8 mouse cellular contexts compared by ENCODE assay signal in genomic region chr12:91588670-91589541, GRCm38 (mm10). TPM values are rescaled to one million over a fixed set of nuclear protein-coding genes. Genes with fewer than 3 reads are reported as not detected.
DNase-seq lines count a peak whose midpoint lies in the region; ATAC-seq and TF ChIP-seq lines count a peak whose summit lies in the region.

No protein-coding gene starts in this region.

- 0 out of 2 replicates have a peak, but pooled peaks have one; percentile 1 for ATAC-seq in forebrain, embryonic 11.5 days (replicated peaks; ENCODE audit: low FRiP score)
- peak; percentile 9; the same call in 1 of the 2 replicates for ATAC-seq in lung, embryonic 16.5 days (ENCODE audit: low read depth)

- H3K4me2 ChIP-seq in forebrain, embryonic 11.5 days (ENCODE audit: low read depth, low read length, severe bottlenecking) = peak overlapping the region; percentile 60; the same call in 1 of the 2 replicates
- H3K4me2 ChIP-seq in lung, embryonic 16.5 days (ENCODE audit: low read depth, low read length) = peak overlapping the region; percentile 71

- under 1% methylated on average over 78 of the region's 83 CpGs for WGBS in forebrain, embryonic 11.5 days
- WGBS in lung, embryonic 16.5 days = under 1% methylated on average over 46 of the region's 83 CpGs

- DNase-seq in ES-E14 (ENCODE audit: low read depth, low spot score) = no peak
- peak; percentile 74 for DNase-seq in brain, adult 2 months (ENCODE audit: low read depth, low spot score)
- peak; percentile 81 for DNase-seq in forebrain, embryonic 11.5 days (ENCODE audit: low spot score)
- DNase-seq in heart, postnatal 10 days = peak; percentile 68
- DNase-seq in kidney, postnatal 4 days = peak; percentile 56 to 71
- peak; percentile 72 for DNase-seq in retina, embryonic 14.5 days (ENCODE audit: low spot score)
- DNase-seq in thymus, postnatal 4 days = peak; percentile 72

- H3K9ac ChIP-seq in ES-E14 (ENCODE audit: insufficient read depth, low read depth, low read length, poor library complexity, severe bottlenecking) = peak overlapping the region; percentile 99
- peak overlapping the region; percentile 100 for H3K9ac ChIP-seq in forebrain, embryonic 11.5 days (ENCODE audit: low read length)
- H3K9ac ChIP-seq in lung, embryonic 16.5 days (ENCODE audit: low read length) = peak overlapping the region; percentile 99

- H3K27ac ChIP-seq in ES-E14 (ENCODE audit: insufficient read depth, low read depth, low read length, poor library complexity, severe bottlenecking) = peak overlapping the region; percentile 97
- H3K27ac ChIP-seq in forebrain, embryonic 11.5 days (ENCODE audit: low read depth, low read length) = peak overlapping the region; percentile 98
- H3K27ac ChIP-seq in lung, embryonic 16.5 days (ENCODE audit: low read length) = peak overlapping the region; percentile 100

- H3K4me3 ChIP-seq in ES-E14 (ENCODE audit: insufficient read depth in 1 of 2, low read depth in 1 of 2, low read length in 2 of 2, poor library complexity in 1 of 2, severe bottlenecking in 1 of 2) = peak overlapping the region; percentile 86 to 97
- peak overlapping the region; percentile 97 for H3K4me3 ChIP-seq in forebrain, embryonic 11.5 days (ENCODE audit: low read depth, low read length)
- H3K4me3 ChIP-seq in lung, embryonic 16.5 days (ENCODE audit: low read length) = peak overlapping the region; percentile 80

- in situ Hi-C loops in ES-E14 (cut with MboI; ENCODE audit: low sequenced_read_pairs in 2 of 2, unreplicated experiment in 2 of 2) = no loop called here

- H3K4me1 ChIP-seq in ES-E14 (ENCODE audit: control insufficient read depth in 2 of 2, insufficient read depth in 2 of 2, low read length in 2 of 2, poor library complexity in 1 of 2) = no peaks in the 10 kb centered on the region; a peak in 2 of 4 replicates
- peaks cover 4% of the 10 kb centered on the region; the same call in 1 of the 2 replicates for H3K4me1 ChIP-seq in forebrain, embryonic 11.5 days (replicated peaks; ENCODE audit: control insufficient read depth, insufficient read depth, low read length)
- peaks cover 14% of the 10 kb centered on the region for H3K4me1 ChIP-seq in lung, embryonic 16.5 days (replicated peaks; ENCODE audit: control insufficient read depth, insufficient read depth, low read length)

- no peaks in the 10 kb centered on the region for H3K9me3 ChIP-seq in ES-E14 (ENCODE audit: control insufficient read depth, insufficient read depth, low read depth, low read length)
- no peaks in the 10 kb centered on the region for H3K9me3 ChIP-seq in forebrain, embryonic 11.5 days (ENCODE audit: control insufficient read depth, low read length)
- no peaks in the 10 kb centered on the region for H3K9me3 ChIP-seq in lung, embryonic 16.5 days (ENCODE audit: control insufficient read depth, low read length)

- peaks cover 4% of the 10 kb centered on the region for H3K36me3 ChIP-seq in ES-E14 (ENCODE audit: control insufficient read depth, insufficient read depth, low read length, poor library complexity, severe bottlenecking)
- H3K36me3 ChIP-seq in forebrain, embryonic 11.5 days (ENCODE audit: control insufficient read depth, insufficient read depth, low read length) = peaks cover 3% of the 10 kb centered on the region; the same call in 1 of the 2 replicates
- peaks cover 6% of the 10 kb centered on the region; the same call in 1 of the 2 replicates for H3K36me3 ChIP-seq in lung, embryonic 16.5 days (ENCODE audit: control insufficient read depth, insufficient read depth, low read length)

- no peaks in the 10 kb centered on the region for H3K27me3 ChIP-seq in forebrain, embryonic 11.5 days (ENCODE audit: control insufficient read depth, insufficient read depth, low read length)
- H3K27me3 ChIP-seq in lung, embryonic 16.5 days (ENCODE audit: control insufficient read depth, insufficient read depth, low read depth, low read length) = no peaks in the 10 kb centered on the region

- intact Hi-C loops in heart, postnatal 10 days (cut with DNase I) = no loop called here

TF ChIP-seq in ES-E14, 5 proteins besides CTCF, POLR2A, EP300 and RAD21:
- TF ChIP-seq ZNF384 (IDR thresholded peaks at IDR 0.05; ENCODE audit: low read depth, low read length) (no peak), HCFC1 (IDR thresholded peaks at IDR 0.05; ENCODE audit: borderline replicate concordance, insufficient read depth, low read length) (no peak), ZC3H11A (IDR thresholded peaks at IDR 0.05; ENCODE audit: borderline replicate concordance, low read depth, low read length) (no peak), CHD2 (IDR thresholded peaks at IDR 0.05; ENCODE audit: low read depth, low read length) (no peak), MAFK (IDR thresholded peaks at IDR 0.05; ENCODE audit: insufficient read depth, low read depth, low read length) (no peak)

RNA-seq across cellular contexts. Expression of gene Gtf2a1, which starts 1.4 kb away (rescaled TPM):
- total RNA-seq in ES-E14 (2012; rRNA removed) = 27.9 and 38.0 TPM in 2 replicates
- 45.5 and 47.9 TPM in 2 replicates for polyA plus RNA-seq in forebrain, embryonic 11.5 days (2014; fragmentation: Nextera tagmentation; extraction: Ambion mirVana)
- 10 to 100 TPM; 24.4 to 30.4 TPM for total RNA-seq in heart, postnatal 10 days (2021)
- polyA plus RNA-seq in lung, embryonic 16.5 days (2015; fragmentation: Nextera tagmentation; extraction: Ambion mirVana) = 42.5 and 46.9 TPM in 2 replicates
